Mouse (Mus musculus) heart, postnatal 36 days (tissue): ENCODE measurements around the gene Efna4. TPM values are rescaled to one million over a fixed set of nuclear protein-coding genes. Genes with fewer than 3 reads are reported as not detected.
A peak's percentile ranks its signal among the peaks of the same experiment; 100 is the strongest.

Experiments
- DNase-seq, 2 experiments: peaks; one replicate each; pipeline ENCODE4 v3.0.0; 2021 to 2022
- intact Hi-C: fragments of 180-260 bp; cut with DNase I; formaldehyde crosslinking; loops from one replicate; pipeline ENCODE4 v1.15.1; 2025
- total RNA-seq, 2 experiments: library from RNA; stranded (reverse); gene quantifications; 2 replicates each; pipeline ENCODE4 v1.2.3; 2021

Gene Efna4
- total RNA-seq, 2 experiments from 2014 or later, result 0.19 to 0.22 TPM

- DNase-seq, result no peak
- intact Hi-C loops, result no loop called here
These were observed 4.8 kb downstream of the Efna4 start for GRCm38 (mm10) chr3:89333053-89333452.

DNA sequence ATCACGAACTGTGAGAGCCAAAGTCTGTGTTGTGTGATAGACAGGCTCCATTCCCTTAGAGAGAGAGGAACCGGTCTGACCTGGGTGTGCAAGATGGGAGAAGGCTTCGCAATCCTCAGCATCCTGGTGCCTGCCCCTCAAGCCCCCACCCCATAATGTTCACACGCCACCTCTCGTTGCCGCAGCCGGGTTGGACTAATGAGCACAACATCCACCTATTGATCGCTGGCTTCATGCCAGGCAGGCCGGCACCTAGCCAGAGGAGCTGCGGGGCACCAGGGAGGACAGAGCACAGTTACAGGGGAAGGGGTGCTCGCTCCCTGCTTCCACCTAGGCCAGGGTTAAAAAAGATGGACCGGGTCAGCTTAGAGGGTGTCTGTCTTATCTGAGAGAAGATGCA is 5.4 kb downstream of the Efna4 start:
- DNase-seq, result no peak
- intact Hi-C loops, result no loop called here

DNA sequence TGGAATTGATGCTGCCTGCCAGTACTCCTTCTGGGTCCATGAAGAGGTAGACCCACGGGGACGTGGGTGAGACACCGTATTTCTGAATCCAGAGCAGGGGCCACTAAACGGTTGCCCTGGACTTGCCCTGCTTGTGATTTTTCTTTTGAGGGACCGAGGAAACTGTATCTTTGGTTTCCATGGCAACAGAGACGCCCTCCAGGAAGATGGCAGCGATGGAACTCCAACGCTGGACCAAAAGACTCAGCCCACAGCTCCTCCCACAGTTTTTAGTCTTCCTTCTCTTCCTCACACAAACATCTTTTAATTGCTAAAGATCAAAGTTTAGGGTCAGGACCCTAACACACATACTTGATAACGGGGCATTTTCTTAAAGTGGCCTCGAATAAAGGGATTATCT is 5.8 kb downstream of the Efna4 start:
- DNase-seq, result no peak
- intact Hi-C loops, result no loop called here

- DNase-seq, result no peak
- intact Hi-C loops, result no loop called here
These were observed 6.3 kb downstream of the Efna4 start for GRCm38 (mm10) chr3:89331561-89331960.

GRCm38 (mm10) chr3:89330948-89331347 is 6.9 kb downstream of the Efna4 start:
- no peak for DNase-seq
- intact Hi-C loops, result no loop called here

GRCm38 (mm10) chr3:89330346-89330745 is 7.5 kb downstream of the Efna4 start:
- DNase-seq, result no peak
- intact Hi-C loops, result no loop called here

GRCm38 (mm10) chr3:89328623-89329022 is 9.2 kb downstream of the Efna4 start:
- DNase-seq, result no peak
- intact Hi-C loops, result no loop called here

- DNase-seq, result no peak
- intact Hi-C loops, result no loop called here
These were observed 10.4 kb downstream of the Efna4 start for GRCm38 (mm10) chr3:89327371-89327870.

- intact Hi-C loops, result no loop called here
- DNase-seq, result no peak
These were observed 11.9 kb downstream of the Efna4 start for GRCm38 (mm10) chr3:89325882-89326281.

- intact Hi-C loops, result no loop called here
- DNase-seq, result peak; percentile 66 to 71
These were observed 15.2 kb downstream of the Efna4 start, which contains the start of gene Efna3 for GRCm38 (mm10) chr3:89322514-89323165. Gene Efna3 (minus strand): TSS chr3:89322965.

- no peak for DNase-seq
- intact Hi-C loops, result no loop called here
These were observed 15.7 kb downstream of the Efna4 start for GRCm38 (mm10) chr3:89322131-89322500.

DNA sequence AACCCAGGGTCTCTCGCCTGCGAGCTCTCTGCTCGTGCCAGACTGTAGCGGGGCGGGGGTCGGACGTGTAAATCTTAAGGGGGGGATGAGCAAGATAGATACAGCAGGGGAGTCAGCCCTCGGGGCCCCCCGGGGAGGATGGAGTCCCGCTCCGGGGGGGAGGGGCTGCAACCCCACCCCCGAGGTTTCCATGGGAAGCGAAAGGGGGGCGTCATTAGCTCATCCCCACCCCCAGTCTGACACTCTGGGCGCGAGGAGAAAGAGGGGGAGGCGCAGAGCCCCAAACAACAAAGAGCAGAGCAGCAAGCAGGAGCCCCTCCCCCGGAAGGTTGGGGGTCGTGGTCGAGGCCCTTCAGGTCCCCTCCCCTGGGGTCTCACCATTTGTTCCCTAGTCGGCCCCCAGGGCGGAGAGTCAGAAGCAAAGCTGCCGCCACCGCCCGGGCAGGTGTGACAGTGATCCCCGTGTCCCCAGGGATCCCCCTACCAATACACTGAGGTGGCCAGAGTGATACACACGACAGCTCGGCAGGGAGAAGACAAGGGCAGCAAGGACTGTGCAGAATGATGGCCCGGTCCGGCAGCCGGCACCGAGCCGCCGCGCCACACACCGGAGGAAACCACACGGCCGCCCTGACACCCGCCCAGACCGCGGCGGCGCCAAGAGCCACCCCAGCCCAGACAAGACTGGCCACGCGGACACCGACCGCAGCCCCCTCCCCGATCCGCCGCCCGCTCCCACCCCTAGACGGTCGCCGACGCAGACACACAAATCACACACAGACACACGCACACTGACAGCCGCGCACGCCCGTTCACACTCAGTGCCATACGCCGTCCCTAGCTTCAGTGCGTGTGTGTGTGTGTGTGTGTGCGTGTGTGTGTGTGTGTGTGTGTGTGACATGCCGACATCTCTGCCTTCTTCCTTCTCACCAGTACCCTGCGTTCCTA is 16.4 kb downstream of the Efna4 start:
- no peak for DNase-seq
- intact Hi-C loops, result no loop called here

GRCm38 (mm10) chr3:89320581-89321182 is 17.1 kb downstream of the Efna4 start:
- intact Hi-C loops, result no loop called here
- no peak for DNase-seq

DNA sequence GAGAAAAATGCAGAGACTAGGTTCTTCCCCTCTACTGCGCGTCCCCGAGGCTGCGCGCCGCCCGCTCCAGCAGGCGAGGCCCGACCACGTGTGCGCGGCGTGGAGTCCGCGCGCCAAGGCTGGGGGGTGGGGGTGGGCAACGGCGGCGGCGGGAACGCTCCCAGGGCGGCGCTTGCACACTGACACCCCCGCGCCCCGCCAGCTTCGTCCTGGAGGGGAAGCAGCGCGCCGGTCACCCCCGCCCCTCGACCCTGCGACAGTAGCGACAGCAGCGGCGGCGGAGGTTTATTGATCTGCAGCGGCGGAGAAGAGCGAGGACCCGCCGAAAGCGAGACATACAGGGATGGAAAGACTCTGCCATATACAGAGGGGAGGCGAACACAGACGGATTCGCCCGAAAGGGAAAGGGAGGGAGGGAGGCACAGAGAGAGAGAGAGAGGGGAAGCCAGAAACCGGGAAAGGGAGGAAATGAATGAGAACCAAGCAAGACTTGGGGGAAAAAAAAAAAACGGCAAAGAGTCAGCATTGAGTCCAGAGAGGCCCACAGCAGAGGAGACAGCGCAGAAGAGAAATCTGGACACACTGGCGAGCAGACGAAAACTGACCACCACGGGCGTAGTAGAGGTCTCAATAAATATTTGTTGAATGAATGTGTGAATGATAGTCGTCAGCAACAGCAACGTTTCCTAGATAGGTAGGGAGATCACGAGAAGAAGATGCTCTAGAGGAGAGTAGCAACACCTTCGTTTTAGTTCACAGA is 18.1 kb downstream of the Efna4 start:
- no peak for DNase-seq
- intact Hi-C loops, result no loop called here

- intact Hi-C loops, result no loop called here
- DNase-seq, result no peak
These were observed 18.7 kb downstream of the Efna4 start for GRCm38 (mm10) chr3:89318971-89319590.

- intact Hi-C loops, result no loop called here
- DNase-seq, result no peak
These were observed 19.5 kb downstream of the Efna4 start for GRCm38 (mm10) chr3:89318316-89318715.

GRCm38 (mm10) chr3:89317246-89317645 is 20.6 kb downstream of the Efna4 start:
- intact Hi-C loops, result loop anchor here (1.0 kb wide), 3 partner anchors 20 to 169 kb away; no protein-coding TSS in a partner anchor
- DNase-seq, result no peak

DNA sequence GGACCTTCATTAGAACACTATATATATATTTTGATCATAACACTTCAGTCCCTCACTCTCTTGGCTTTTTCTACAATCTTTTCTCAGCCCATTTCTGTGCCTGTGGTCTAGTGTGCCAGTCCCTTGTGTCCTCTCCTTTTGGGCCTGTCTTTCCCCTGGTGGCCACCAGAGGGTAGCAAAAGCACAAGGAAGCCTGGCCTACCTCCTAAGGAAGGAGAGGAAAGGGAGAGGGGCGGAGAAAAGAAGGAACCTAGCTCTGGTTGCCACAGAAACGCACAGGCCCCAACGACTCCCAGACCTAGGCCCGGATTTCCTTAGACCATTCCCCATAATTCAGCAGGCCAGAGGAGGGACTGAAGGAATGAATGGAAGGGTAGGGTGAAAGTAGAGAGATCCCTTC is 21.0 kb downstream of the Efna4 start:
- peak; percentile 85 to 88 for DNase-seq

DNA sequence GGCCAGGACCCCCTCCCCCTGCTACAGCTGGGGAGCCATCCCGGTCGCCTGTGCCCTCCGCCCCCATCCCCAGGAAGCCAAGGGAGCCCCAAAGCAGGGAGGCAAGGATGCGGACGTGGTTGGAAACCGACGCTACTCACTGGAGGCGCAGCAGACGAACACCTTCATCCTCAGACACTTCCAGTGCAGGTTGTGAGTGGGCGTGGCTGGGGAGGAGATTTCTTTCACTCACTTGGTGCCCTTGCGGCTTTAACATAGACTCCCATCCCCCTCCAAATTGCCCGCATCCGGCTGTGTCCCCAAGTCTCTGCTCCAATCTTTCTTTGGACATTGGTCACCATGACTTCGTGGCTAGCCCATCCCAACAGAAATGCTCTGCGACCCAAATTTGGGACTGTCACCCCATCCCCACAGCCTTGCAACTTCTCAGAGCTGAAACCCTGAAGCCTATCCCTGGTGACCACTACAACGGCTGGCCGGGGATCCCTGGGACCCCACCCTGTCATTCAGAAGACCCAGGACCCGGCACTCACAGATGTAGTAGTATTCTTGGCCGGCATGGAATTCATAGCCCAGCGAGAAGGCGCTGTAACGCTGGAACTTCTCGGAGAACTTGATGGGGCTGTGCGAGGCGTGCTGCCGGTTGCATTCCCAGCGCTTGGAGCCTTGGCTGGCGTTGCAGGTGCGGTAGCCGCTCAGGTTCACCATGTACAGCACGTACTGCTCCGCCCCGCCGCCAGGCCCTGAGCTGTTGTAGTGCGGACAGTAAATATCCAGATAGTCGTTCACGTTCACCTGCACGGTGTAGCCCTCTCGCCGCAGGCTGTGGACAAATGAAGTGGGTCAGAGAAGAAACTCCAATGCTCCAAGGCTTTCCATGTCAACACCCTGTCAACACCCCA is 21.6 kb downstream of the Efna4 start:
- intact Hi-C loops, result no loop called here
- no peak for DNase-seq

More for the DNA sequence above, 21.0 kb downstream of the Efna4 start:
- intact Hi-C loops, result loop anchor here (1.0 kb wide), 3 partner anchors 20 to 169 kb away; no protein-coding TSS in a partner anchor
